Mouse (Mus musculus): ENCODE measurements around the gene Foxl2. TPM values are rescaled to one million over a fixed set of nuclear protein-coding genes. Genes with fewer than 3 reads are reported as not detected.

Foxl2 gene
- total and polyA plus RNA-seq, 3 experiments = not detected

GRCm38 (mm10) chr9:98954391-98955102, 541 bp upstream of the Foxl2 start:
- Histone ChIP-seq H3K36me3 (replicated peaks) (no peaks in the 10 kb centered on the region), H3K4me1 (ENCODE audit: insufficient read depth, low read depth, low read length) (no peaks in the 10 kb centered on the region), H3K4me3 (ENCODE audit: low read depth, low read length) (no peak overlapping the region), H3K9me3 (replicated peaks) (peaks cover 32% of the 10 kb centered on the region), H3K27me3 (ENCODE audit: insufficient read depth, low read length) (no peaks in the 10 kb centered on the region)
- no peak for ATAC-seq (ENCODE audit: extremely low read depth, insufficient number of reproducible peaks, low FRiP score, poor library complexity, severe bottlenecking)
- no peak for DNase-seq (ENCODE audit: low spot score)
- TF ChIP-seq TAL1 (conservative IDR thresholded peaks at IDR 0.05; ENCODE audit: low read depth, low read length) = no peak
- TF ChIP-seq CTCF (IDR thresholded peaks at IDR 0.05; ENCODE audit: low read depth, low read length) = no peak
- TF ChIP-seq POLR2AphosphoS5 (IDR thresholded peaks at IDR 0.05; ENCODE audit: insufficient replicate concordance, low read depth, low read length) = no peak
- no peak for TF ChIP-seq GATA1 (IDR thresholded peaks at IDR 0.05; ENCODE audit: borderline replicate concordance, low read length)
- no peak for TF ChIP-seq GATA2 (IDR thresholded peaks at IDR 0.05; ENCODE audit: borderline replicate concordance, low read depth, low read length)

DNA sequence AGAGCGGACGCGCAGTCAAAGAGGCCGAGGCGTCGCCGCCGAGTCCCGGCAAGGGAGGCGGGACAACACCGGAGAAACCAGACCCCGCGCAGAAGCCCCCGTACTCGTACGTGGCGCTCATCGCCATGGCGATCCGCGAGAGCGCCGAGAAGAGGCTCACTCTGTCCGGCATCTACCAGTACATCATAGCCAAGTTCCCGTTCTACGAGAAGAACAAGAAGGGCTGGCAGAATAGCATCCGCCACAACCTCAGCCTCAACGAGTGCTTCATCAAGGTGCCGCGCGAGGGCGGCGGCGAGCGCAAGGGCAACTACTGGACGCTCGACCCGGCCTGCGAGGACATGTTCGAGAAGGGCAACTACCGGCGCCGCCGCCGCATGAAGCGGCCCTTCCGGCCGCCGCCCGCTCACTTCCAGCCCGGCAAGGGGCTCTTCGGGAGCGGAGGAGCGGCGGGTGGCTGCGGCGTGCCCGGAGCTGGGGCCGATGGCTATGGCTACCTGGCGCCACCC, 682 bp downstream of the Foxl2 start:
- Histone ChIP-seq H3K36me3 (replicated peaks) (no peaks in the 10 kb centered on the region), H3K9me3 (replicated peaks) (peaks cover 32% of the 10 kb centered on the region), H3K4me1 (ENCODE audit: insufficient read depth, low read depth, low read length) (no peaks in the 10 kb centered on the region), H3K27me3 (ENCODE audit: insufficient read depth, low read length) (no peaks in the 10 kb centered on the region), H3K4me3 (ENCODE audit: low read depth, low read length) (no peak overlapping the region; the same call in 1 of the 2 replicates)
- no peak for TF ChIP-seq TAL1 (conservative IDR thresholded peaks at IDR 0.05; ENCODE audit: low read depth, low read length)
- TF ChIP-seq POLR2AphosphoS5 (IDR thresholded peaks at IDR 0.05; ENCODE audit: insufficient replicate concordance, low read depth, low read length) = no peak
- no peak for TF ChIP-seq GATA1 (IDR thresholded peaks at IDR 0.05; ENCODE audit: borderline replicate concordance, low read length)
- TF ChIP-seq CTCF (IDR thresholded peaks at IDR 0.05; ENCODE audit: low read depth, low read length) = no peak
- TF ChIP-seq GATA2 (IDR thresholded peaks at IDR 0.05; ENCODE audit: borderline replicate concordance, low read depth, low read length) = no peak
- no peak for ATAC-seq (ENCODE audit: extremely low read depth, insufficient number of reproducible peaks, low FRiP score, poor library complexity, severe bottlenecking)
- no peak for DNase-seq (ENCODE audit: low spot score)

- Histone ChIP-seq H3K27me3 (ENCODE audit: insufficient read depth, low read length) (no peaks in the 10 kb centered on the region), H3K36me3 (replicated peaks) (no peaks in the 10 kb centered on the region), H3K4me3 (ENCODE audit: low read depth, low read length) (peak overlapping the region; percentile 20; the same call in 1 of the 2 replicates), H3K4me1 (ENCODE audit: insufficient read depth, low read depth, low read length) (no peaks in the 10 kb centered on the region), H3K9me3 (replicated peaks) (peaks cover 32% of the 10 kb centered on the region)
- ATAC-seq (ENCODE audit: extremely low read depth, insufficient number of reproducible peaks, low FRiP score, poor library complexity, severe bottlenecking) (no peak), DNase-seq (ENCODE audit: low spot score) (no peak)
- TF ChIP-seq CTCF (IDR thresholded peaks at IDR 0.05; ENCODE audit: low read depth, low read length) (no peak), POLR2AphosphoS5 (IDR thresholded peaks at IDR 0.05; ENCODE audit: insufficient replicate concordance, low read depth, low read length) (no peak), TAL1 (conservative IDR thresholded peaks at IDR 0.05; ENCODE audit: low read depth, low read length) (no peak), GATA1 (IDR thresholded peaks at IDR 0.05; ENCODE audit: borderline replicate concordance, low read length) (no peak), GATA2 (IDR thresholded peaks at IDR 0.05; ENCODE audit: borderline replicate concordance, low read depth, low read length) (no peak)
Measured at GRCm38 (mm10) chr9:98956591-98957381, 1.7 kb downstream of the Foxl2 start.

DNA sequence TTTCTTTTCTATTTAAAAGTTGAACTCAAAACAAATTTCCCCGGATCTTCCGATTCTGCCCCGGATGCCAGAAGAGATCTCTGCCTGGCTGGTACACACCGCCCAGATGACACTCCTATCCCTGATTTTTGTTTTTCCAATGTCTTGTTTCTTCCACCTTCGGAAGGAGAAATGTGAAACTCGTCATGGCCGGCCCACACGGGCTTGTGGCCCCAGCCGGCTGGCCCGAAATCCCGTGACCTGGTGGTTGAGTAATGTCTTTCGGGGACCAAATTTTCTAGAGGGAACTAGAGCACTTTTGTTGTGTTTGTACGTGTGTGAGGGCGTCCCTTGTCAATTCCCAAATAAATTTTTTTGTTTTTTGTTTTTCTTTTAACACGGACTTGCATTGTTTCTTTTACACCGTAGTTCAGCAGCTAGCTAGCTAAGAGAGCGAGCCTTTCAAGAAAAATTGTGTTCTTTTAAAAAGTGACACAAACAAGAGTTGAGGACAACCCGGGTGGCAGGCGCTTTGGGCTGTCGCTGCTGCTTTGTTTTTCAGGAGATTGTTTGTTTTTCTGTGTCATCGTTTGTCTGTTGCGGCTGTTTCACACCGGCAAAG, 2.8 kb downstream of the Foxl2 start:
- ATAC-seq (ENCODE audit: extremely low read depth, insufficient number of reproducible peaks, low FRiP score, poor library complexity, severe bottlenecking) = no peak
- no peak for TF ChIP-seq POLR2AphosphoS5 (IDR thresholded peaks at IDR 0.05; ENCODE audit: insufficient replicate concordance, low read depth, low read length)
- TF ChIP-seq TAL1 (conservative IDR thresholded peaks at IDR 0.05; ENCODE audit: low read depth, low read length) = no peak
- no peak for TF ChIP-seq GATA1 (IDR thresholded peaks at IDR 0.05; ENCODE audit: borderline replicate concordance, low read length)
- no peak for TF ChIP-seq CTCF (IDR thresholded peaks at IDR 0.05; ENCODE audit: low read depth, low read length)
- TF ChIP-seq GATA2 (IDR thresholded peaks at IDR 0.05; ENCODE audit: borderline replicate concordance, low read depth, low read length) = no peak
- Histone ChIP-seq H3K27me3 (ENCODE audit: insufficient read depth, low read length) (no peaks in the 10 kb centered on the region), H3K4me3 (ENCODE audit: low read depth, low read length) (no peak overlapping the region), H3K36me3 (replicated peaks) (no peaks in the 10 kb centered on the region), H3K9me3 (replicated peaks) (peaks cover 30% of the 10 kb centered on the region), H3K4me1 (ENCODE audit: insufficient read depth, low read depth, low read length) (no peaks in the 10 kb centered on the region)
- no peak for DNase-seq (ENCODE audit: low spot score)

DNA sequence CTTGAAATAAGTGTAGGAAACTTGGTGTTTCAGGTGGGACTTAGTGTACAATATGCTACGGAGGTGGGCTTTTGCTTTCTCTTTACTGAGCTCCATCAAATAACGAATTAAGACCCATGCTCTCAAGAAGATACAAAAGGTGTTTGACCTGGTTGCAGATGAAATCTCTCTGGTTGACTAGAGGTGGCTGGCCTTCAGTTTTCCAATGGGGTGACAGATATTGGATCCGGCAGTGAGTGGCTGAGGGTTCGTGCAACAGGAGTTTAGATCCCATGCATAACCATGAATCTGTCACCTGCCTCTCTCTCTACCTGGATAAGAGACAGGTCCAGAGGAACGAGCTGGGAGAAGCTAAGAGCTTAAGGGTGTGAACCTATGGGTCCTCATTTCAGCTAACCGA, 3.5 kb downstream of the Foxl2 start:
- Histone ChIP-seq H3K4me1 (ENCODE audit: insufficient read depth, low read depth, low read length) (no peaks in the 10 kb centered on the region), H3K27me3 (ENCODE audit: insufficient read depth, low read length) (no peaks in the 10 kb centered on the region), H3K36me3 (replicated peaks) (no peaks in the 10 kb centered on the region), H3K9me3 (replicated peaks) (peaks cover 30% of the 10 kb centered on the region), H3K4me3 (ENCODE audit: low read depth, low read length) (no peak overlapping the region)
- no peak for TF ChIP-seq CTCF (IDR thresholded peaks at IDR 0.05; ENCODE audit: low read depth, low read length)
- no peak for TF ChIP-seq GATA2 (IDR thresholded peaks at IDR 0.05; ENCODE audit: borderline replicate concordance, low read depth, low read length)
- TF ChIP-seq TAL1 (conservative IDR thresholded peaks at IDR 0.05; ENCODE audit: low read depth, low read length) = no peak
- TF ChIP-seq GATA1 (IDR thresholded peaks at IDR 0.05; ENCODE audit: borderline replicate concordance, low read length) = no peak
- TF ChIP-seq POLR2AphosphoS5 (IDR thresholded peaks at IDR 0.05; ENCODE audit: insufficient replicate concordance, low read depth, low read length) = no peak
- DNase-seq (ENCODE audit: low spot score) = no peak
- ATAC-seq (ENCODE audit: extremely low read depth, insufficient number of reproducible peaks, low FRiP score, poor library complexity, severe bottlenecking) = no peak
